Mouse (Mus musculus): ENCODE data around the gene Fuom.
"Not testable (repeated sequence)": the region's sequence is repeated elsewhere in the genome, so short reads cannot be mapped to it uniquely, and the experiment has no call there.

Gene Fuom

GRCm38 (mm10) chr7:140101993-140102860 is at the start of gene Fuom:
Gene Fuom, minus strand, starts transcription at chr7:140102441.
- peak; percentile 57 to 78 for DNase-seq (ENCODE audit: low spot score in 2 of 2)

- DNase-seq (ENCODE audit: low spot score in 2 of 2): no peak
These were observed 42.3 kb upstream of the Fuom start for GRCm38 (mm10) chr7:140144550-140144949.

- peak; percentile 57 to 74 for DNase-seq (ENCODE audit: low spot score in 2 of 2)
These were observed 39.1 kb upstream of the Fuom start for GRCm38 (mm10) chr7:140141350-140141749.

DNA sequence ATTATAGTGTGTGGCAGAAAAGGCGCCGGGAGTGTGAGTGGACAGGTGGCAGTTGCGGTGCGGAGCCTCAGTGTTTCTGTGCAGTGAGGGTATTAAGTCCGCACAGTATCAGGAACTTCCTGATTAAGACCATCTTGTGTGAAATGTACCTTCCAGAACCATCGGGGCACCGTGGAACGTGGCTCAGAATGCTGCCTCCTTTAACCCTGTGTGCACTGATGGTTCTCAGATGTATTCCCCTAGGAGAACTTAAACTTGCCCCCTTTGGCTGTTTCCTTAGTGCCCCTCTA is 35.7 kb upstream of the Fuom start:
- DNase-seq (ENCODE audit: low spot score in 2 of 2): no peak

- peak; percentile 95 to 96 for DNase-seq (ENCODE audit: low spot score in 2 of 2)
These were observed 35.1 kb upstream of the Fuom start, which contains the start of gene Mtg1 for GRCm38 (mm10) chr7:140137135-140138020. Gene Mtg1, plus strand, starts transcription at chr7:140137564.

- no peak for DNase-seq (ENCODE audit: low spot score in 2 of 2)
These were observed 33.0 kb upstream of the Fuom start for GRCm38 (mm10) chr7:140135106-140135770.

DNA sequence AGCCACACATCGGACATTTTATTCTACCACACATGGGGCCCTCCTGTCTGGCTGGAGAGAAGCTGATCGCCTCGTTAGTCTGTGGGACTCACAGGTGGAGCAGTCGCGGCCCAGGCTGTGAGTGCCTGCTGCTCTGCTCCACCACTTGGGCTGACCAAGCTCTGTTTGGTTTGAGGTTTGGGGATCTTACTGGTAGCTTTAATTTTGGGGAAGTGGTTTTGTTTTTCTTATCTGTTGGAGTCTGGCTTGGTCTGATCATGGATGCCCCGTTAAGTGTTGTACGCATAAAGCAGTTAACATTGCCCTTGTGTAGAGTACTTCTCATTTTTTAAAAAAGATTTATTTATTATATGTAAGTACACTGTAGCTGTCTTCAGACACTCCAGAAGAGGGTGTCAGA is 31.8 kb upstream of the Fuom start:
- not testable (repeated sequence) for DNase-seq (ENCODE audit: low spot score in 2 of 2)

DNA sequence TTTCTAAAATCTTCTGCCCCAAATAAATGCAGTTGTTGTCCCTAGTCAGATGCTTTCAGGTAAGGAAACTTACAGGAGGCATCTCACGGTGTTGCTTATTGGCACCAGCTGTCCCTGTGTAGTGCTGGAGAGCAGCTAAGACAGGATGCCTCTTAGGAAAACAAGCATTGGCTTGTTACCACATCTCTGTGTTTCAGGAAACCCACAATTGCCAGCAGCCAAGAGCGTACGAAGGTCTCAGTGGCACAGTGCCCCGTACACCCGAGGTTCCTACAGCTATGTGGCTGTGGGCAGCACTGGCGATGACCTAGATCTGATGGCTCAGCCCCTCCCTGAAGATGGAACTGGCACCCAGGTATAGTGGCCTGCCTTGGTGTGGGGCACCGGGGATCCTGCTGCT is 29.9 kb upstream of the Fuom start:
- not testable (repeated sequence) for DNase-seq (ENCODE audit: low spot score in 2 of 2)

DNA sequence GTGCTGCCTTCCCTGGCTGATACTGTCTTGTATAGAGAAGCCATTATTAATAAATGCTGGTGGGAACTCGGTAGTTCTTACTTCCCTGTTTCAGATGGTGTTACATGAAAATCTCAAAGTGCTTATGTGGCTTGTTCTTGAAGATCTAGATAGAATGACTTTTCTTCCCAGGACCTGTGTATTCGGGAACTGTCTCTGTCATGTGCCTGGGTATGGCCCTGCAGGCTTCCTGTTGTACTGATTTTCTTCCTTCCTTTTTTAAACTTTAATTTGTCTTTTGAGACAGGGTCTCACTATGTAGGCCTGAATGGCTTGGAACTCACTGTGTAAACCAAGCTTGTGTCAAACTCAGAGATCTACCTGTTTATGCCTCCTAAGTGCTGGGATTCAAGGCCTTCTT is 25.7 kb upstream of the Fuom start:
- DNase-seq (ENCODE audit: low spot score in 2 of 2): no peak

DNA sequence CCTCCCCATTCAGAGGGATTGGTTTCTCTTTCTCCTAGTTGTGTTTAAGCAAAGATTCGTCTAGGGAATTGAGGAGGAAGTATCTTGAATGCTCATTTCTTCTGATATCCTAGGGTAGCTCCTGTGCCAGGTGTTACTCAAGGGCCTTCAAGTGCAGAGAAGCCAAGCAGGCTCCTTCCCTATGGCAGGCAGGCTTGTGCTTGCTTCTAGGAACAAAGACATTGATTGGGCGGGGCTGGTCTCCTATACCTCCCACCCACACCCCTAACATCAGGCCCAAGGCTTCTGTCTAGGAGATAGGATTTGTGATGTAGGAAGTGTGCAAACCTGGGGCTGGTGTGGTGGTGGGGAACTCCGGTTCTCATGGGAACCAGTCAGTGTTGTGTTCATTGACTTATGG is 24.7 kb upstream of the Fuom start:
- DNase-seq (ENCODE audit: low spot score in 2 of 2): no peak

GRCm38 (mm10) chr7:140126022-140126350 is 23.7 kb upstream of the Fuom start:
- DNase-seq (ENCODE audit: low spot score in 2 of 2): no peak

DNA sequence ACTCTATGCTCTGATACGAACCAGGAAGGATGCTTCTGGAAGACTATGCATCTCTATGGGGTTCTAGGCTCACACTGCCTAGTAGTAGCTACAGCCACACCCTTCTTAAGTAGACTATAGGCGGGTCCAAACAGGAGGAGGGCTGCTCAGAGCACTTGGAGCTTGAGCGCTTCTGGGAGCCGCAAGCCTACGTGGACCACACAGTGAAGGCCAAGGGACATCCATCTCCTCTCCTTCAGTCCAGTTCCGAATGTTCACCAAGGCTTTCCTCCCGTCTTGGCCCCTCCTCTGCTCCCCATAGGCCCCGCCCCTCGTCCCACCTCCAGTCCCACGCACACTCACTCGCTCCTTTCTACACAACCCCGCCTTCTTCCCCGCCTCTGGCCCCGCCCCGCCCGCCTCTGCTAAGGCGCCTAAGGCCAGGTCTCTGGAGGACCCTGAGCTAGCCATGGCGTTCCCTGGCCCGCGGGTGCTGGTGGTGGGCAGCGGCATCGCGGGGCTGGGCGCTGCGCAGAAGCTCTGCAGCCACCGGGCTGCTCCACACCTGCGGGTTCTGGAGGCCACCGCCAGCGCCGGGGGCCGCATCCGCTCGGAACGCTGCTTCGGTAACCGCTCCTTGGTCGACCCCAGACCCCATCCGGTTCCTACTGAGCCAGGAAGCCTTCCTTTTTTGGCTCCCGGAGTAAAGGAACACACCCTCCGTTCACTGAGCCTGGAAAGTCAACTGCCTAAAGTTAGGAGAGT is 23.2 kb upstream of the Fuom start:
- peak; percentile 81 to 89 for DNase-seq (ENCODE audit: low spot score in 2 of 2)

- no peak for DNase-seq (ENCODE audit: low spot score in 2 of 2)
These were observed 22.1 kb upstream of the Fuom start for GRCm38 (mm10) chr7:140124382-140124781.

- DNase-seq (ENCODE audit: low spot score in 2 of 2): no peak
These were observed 20.5 kb upstream of the Fuom start for GRCm38 (mm10) chr7:140122765-140123164.

GRCm38 (mm10) chr7:140121338-140121910 is 19.2 kb upstream of the Fuom start:
- DNase-seq (ENCODE audit: low spot score in 2 of 2): no peak

DNA sequence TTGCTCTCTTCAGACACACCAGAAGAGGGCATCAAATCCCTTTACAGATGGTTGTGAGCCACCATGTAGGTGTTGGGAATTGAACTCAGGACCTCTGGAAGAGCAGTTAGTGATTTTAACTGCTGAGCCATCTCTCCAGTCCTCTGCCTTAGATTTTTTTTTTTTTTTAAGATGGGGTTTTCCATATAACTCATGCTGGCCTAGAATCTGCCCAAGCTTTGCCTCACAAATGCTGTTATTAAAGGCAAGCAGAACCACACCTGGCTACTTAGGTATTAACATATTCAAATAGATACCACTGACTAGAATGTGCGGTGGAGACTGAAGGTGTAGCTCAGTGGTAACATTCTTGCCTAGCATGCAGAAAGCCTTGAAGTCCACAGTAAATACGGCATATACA is 18.2 kb upstream of the Fuom start:
- DNase-seq (ENCODE audit: low spot score in 2 of 2): no peak

- DNase-seq (ENCODE audit: low spot score in 2 of 2): peak; percentile 86 to 88
These were observed 14.3 kb upstream of the Fuom start, which contains the start of gene Echs1 for GRCm38 (mm10) chr7:140116329-140117054. Gene Echs1, minus strand, starts transcription at chr7:140116476.

- DNase-seq (ENCODE audit: low spot score in 2 of 2): no peak
These were observed 13.5 kb upstream of the Fuom start, which contains the start of gene Paox for GRCm38 (mm10) chr7:140115583-140116328. Gene Paox, plus strand, starts transcription at chr7:140115799.

DNA sequence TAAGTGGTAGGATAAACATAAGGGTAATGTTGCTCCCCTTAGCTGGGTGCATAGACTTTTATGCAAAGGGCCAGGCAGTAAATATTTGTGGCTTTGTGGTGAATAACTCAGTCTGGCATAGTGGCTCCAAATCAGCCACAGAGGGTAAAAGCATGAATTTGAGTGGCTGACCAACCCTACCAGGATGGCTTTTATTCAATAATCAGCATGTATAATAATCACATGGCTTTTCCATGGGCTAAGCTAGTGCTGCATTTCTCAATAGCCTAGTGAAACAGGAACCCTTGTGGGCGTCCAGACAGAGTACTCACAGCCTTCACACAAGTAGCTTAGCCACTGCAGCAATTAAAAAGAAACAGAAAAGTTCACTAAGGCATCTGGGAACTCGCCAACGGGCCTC is 9.7 kb upstream of the Fuom start:
- no peak for DNase-seq (ENCODE audit: low spot score in 2 of 2)

GRCm38 (mm10) chr7:140104009-140104408 is 1.8 kb upstream of the Fuom start:
- no peak for DNase-seq (ENCODE audit: low spot score in 2 of 2)

Measured in natural killer cell, adult 2 months (primary cell).